Mouse (Mus musculus): ENCODE data around the gene Commd9.
A peak's percentile ranks its signal among the peaks of the same experiment; 100 is the strongest.

Gene Commd9

DNA sequence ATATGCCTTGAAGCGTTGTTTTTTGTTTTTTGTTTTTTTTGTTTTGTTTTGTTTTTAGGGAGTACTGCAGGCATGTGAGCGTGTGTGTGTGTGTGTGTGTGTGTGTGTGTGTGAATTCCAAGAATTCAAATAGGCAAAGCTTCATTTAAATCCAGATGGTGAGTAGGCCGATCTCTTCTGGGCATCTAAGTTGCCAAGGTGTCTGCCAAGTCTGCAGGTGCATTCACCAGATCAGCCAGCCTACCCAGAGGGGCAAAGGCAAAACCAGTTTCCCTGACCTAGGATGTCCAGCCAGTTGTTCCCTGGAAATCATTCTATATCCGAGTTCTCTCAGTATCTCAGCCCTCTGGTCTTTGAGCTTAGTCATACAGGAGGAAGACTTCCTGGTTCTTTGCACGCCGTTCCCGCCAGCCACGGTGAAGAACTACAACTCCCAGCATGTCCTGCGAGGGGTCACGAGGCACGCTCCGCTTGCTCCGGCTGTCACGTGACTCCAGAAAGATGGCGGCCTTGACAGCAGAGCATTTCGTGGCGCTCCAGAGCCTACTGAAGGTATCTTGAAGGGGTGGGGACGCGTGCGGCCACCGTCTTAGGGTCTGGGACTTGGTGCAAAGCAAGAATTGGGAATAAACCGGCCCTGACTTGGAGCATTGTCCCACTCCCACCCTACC lies at the start of gene Commd9:
Commd9 (plus strand) TSS at position 480 of the 671 bp plus-strand sequence.
- DNase-seq = peak; percentile 96 to 97

DNA sequence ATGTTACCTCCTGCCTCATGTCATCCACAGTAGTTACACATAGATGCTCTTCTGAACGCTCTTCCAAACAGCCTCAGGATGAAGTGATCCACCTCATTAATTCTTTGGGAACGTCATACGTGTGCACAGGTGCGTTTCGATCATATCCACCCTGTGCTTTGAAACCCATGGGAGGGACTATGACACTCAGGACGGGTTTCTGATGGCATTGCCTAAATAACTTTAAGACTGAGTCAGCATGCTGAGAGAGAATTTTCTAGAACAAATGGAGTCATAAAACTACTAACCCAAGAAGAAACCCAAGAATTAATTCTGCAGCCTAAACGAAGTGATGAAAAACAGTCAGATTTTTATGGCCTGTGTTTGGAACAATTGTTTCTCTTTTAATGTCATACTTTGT lies 43.3 kb upstream of the Commd9 start:
- DNase-seq = no peak

DNA sequence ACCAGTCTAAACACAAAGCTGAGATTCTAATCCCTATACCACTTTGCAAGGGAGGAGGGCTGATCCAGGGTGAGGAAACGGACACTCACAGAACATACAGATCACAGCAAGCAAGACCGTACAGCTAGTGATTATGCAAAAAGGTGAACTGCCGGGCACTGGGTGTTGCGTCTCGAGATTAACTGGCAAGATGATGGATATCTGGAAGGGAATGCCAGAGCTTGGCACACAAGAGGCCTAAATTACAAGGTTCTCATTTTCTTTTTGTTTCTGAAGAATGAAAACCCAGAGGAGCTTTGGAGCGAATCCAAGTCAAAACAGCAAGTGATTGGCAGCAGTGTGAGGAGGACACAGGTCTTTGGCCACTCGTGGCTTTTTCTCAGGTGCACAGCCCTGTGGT lies 31.3 kb upstream of the Commd9 start:
- no peak for DNase-seq

DNA sequence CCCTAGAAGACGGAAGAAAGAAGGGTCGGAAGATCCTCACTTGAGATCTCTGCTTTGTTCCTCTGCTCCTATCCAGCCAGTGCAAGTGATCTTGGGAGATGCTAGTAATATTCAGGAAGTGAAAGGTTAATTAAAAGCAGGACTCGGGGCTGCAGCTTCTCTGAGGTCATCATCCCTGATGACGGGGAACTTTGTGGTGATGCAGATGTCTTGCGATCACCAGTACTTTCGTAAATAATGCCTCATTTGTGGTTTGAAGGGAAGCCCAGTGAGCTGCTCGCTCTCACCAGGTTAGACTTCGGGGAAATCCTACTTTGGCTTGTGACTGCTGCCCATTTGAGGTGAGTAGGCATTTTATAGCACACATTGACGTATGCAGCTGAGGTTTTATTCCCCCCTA lies 29.9 kb upstream of the Commd9 start:
- DNase-seq = no peak

DNA sequence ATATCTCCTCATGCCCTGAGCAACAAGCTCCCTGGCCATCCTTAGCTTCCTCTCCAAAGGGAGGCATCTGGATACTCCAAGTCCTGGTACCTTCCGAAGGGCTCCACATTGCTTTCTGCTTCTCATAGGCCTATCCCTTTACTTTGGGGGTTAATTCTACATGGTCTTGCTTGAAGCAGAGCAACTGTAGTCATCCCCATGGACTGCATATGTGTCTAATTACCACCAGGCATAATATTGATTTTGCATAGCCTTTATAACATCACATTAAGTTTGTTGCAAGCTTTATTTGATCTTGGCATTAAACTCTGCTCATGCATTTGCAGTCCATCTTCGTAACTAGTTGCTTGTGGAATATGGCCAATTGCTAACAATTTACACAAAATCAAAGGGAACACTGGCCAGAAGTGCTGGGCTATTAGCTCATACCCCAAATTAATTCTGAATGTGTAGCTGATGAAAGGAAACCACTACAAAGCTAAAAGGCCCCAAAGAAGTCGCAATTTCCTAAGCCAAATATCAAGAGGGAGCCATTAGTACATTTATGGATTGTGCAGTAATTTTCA lies 25.0 kb upstream of the Commd9 start:
- no peak for DNase-seq

DNA sequence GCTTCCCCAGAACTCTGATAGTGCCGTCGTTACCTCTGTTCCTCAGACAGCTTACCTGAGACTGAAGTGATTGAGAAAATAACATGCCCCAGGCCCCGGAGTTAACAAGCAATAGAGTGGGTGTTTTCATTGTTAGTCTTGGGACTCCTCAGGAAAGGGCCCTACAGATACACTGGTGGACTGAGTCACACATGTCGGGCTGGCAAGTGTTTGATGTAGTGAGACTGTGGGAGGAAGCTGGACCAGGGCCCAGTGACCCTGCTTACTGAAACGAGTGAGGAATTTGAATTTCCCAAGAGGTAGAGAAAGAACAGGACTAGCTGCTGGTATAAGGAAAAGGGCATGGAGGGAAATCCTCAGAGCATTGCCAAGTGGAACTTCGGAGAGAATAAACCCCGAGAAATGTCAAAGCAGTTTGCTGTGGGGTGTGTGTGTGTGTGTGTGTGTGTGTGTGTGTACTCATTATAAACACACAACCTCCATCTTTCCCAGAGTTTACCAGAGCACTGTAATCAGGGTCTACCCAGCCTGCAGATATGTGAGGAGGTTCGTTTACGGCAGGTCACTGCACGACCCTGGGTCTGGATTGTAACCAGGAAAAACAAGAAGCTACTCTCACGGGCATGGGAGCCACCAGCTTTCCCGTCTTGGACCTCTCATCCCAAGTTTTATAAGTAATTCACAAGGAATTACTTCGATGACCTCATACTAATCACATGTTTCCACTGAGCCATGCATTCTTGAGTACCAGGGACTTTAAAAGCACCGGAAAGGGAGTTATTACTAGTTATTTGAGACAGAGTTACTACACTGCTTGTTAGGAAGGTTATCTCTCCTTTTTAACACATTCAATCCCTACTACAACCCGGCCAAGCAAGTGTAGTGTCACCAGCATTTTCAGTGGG lies 23.6 kb upstream of the Commd9 start:
- peak; percentile 20 to 53 for DNase-seq

DNA sequence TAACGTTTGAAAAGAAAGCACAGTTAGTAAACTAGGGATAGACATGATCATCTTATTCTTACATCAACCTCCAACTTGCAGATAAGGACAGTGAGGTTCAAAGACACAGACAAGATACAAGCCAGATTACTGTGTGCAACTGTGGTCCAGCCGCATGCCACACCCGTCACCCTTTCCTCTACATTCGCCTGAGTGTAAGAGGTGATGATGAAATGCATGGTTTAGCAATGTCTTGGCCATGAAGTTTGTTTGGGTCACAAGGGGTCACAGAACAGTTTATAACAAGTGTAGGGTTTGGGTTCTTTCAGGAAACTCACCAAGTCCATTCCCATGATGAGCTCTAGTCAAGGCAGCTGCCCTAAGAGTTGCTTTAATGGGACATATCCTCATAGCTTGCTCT lies 17.4 kb upstream of the Commd9 start:
- no peak for DNase-seq

DNA sequence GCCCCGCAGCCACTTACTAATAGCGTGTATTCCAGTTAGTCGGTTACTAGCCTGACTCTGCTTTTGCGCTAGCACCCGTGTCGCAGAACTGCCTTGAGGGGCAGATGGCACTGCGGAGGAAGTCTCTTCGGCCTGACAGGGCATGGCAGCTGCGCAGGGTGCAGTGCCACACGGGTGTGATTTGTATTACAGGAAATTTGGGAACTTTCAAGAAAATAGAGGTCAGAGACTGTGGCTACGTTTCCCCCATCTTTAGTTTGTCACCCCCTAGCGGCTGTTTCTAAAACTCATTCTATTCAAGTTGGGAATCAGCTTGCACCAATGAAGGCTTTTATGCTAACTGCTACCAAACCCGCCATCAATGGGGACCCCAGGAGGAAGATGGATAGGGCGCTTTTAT lies 14.9 kb upstream of the Commd9 start:
- peak; percentile 58 to 69 for DNase-seq

DNA sequence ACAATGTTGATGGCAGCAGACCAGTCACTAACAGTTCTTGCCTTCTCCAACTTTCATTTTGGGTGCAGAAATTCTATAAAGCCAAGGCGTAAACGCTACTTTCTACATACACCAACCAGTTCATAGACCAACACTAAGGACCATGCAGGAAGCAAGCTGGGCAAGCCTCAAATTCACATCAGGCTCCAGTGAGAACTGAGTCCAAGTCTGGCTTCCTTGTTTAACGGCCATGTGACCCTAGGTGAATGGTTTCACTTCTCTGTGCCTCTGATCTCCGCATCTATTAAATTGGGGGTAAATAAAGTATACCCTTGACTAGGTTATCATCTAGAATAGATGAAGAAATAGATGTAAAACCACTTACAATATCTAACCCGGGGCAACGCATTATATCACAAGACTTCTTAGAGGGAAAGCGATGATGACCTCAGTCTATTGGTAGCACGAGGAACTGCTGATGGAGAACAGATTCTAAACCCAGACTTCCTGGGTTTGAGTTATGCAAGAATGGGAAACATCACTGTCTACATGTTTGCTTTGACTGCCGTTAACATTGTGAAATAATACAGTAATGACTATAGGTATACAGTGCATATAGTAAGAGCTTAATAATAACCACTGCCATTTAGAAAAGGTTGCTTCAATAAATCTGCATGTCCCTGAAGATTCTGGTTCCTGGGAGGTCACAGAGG lies 4.4 kb upstream of the Commd9 start:
- no peak for DNase-seq

DNA sequence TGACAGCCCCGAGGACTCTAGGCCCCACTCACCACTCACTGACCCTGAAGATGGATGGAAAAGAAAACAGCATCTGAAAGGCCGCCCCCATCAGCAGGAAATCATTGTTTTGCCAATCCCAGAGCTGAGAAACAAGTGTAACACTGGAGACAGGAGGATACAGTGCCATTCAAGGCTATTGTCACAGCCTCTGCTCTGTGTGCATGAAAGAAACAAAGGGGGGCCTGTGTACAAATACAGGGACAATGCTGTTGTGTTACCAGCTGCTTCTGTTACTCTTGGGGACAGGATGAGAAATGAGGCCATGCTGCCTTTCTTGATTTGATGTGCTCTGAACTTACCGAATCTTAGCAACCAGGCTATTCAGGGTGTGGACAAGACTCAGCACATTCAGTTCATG lies 3.0 kb upstream of the Commd9 start, which contains the start of gene Prr5l:
Prr5l (minus strand) TSS at position 30 of the 400 bp plus-strand sequence.
- no peak for DNase-seq

DNA sequence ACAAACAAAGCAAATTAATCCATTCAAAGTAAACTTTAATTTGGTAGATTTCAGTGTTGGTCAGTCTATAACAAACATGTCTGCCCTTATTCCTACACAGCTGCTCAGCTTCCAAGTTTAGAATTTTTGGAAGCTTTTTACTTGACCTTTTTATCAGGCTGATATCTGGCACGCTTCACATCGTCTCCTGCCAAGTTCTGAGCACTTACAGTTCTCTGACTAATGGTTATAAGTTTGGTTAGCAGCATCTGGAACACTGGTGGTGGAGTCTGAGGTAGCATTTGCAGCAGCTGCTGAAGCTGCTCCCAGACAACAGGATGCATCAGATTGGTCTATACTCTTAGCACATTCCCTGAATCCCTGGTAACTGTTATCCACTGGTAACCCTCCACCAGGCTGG lies 1.8 kb upstream of the Commd9 start:
- DNase-seq = no peak

DNA sequence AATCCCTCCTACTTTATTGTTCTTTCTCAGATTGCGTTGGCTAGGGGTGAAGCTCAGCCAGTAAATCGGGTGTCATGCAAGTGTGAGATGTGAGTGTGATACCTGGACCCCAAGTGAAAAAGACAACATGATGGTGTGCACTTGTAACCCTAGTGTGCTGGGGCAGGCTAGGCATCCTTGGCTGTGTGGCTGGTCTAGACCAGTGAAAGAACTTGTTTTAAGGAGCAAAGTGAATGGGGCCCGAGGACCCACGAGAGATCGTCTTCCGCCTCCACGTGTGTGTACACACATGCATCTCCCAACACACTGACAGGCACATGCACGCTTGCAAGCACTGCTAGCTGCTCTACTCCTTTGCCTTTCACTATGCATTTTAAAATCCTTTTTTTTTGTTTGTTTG lies 2.8 kb downstream of the Commd9 start:
- no peak for DNase-seq

DNA sequence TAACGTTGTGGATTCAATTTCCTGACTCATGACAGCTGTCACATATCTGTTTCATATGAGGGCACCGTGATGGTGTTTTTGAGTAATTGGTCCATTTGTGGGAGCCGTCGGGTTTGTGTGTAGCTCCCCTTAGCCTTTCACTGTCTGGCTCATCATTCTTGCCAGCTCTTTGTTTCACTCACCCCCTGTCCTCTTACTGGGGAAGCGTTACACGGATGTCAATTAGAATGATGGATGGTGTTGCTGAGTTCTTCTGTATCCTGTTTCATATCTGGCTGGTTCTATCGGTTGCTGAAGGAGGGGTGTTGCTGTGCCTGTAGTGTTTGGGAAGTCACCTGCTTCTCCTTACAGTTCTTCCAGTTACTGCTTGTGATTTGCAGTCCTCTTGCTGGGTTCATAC lies 5.1 kb downstream of the Commd9 start:
- no peak for DNase-seq

DNA sequence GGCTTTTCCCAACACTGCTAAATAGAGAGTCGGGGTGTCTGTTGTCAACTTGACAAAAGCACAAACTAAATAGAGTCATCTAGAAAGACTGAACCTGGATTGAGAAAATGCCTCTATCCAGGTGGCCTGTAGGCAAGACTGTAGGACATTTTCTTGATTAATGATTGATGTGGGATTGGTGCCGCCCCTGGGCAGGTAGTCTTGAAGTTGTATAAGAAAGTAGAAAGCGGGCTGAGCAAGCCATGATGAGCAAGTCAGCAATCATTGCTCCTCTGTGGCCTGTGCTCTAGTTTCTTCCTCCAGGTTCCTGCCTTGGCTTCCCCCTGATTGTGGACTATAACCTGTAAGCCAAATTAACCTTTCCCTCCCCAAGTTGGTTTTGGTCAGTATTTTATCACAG lies 8.1 kb downstream of the Commd9 start:
- peak; percentile 59 to 75 for DNase-seq

DNA sequence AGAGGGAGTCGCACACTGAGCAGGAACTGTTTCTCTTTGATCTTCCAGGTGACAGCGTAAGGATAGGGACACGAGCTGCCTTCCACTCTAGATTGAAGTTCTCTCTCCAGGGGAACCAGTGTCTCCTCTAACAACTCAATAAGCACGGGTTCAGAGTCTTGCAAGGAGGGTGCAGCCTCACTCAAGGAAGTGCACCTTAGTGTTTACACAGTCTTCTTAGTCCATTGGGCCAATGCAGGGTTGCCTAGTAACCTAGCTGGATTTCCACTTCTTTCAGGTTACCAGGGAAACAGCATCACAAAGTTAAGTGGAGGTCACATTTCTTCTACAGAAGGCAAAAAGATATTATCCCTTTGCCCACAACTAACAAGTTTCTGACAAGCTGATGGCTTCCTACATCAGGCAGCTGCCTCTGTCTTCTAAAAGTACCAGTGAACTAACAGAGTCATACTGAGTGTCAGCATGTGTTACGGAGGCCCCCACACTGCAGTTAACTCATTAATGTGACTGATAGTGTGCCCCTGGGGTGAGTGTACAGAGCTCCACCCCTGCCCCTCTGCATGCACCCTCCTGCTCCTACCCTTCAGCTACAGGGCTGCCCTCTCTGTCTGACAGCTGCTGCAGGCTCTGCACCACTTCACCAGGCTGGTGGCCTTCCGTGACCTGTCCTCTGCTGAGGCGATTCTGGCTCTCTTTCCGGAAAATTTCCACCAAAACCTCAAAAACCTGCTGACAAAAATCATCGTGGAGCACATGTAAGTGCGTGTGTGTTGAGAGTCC lies 10.6 kb downstream of the Commd9 start:
- no peak for DNase-seq

DNA sequence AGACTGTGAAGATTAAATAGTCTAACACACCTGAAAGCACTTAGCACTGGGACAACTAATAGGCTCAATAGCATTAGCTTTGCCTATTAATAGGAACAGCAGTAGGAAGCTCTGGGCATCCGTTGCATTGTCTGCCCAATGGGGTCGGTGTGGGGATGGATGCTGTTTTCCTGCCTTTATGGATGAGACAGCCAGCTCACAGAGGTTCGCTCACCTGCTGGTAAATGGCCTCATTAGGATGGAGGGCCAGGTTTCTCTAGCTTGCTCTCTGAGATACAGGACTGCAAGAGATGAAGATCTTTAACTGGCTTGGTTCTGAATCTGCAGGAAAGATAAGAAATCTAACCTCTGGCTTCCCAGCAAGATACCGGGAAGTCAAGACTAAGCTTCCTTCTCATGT lies 16.1 kb downstream of the Commd9 start:
- DNase-seq = no peak

DNA sequence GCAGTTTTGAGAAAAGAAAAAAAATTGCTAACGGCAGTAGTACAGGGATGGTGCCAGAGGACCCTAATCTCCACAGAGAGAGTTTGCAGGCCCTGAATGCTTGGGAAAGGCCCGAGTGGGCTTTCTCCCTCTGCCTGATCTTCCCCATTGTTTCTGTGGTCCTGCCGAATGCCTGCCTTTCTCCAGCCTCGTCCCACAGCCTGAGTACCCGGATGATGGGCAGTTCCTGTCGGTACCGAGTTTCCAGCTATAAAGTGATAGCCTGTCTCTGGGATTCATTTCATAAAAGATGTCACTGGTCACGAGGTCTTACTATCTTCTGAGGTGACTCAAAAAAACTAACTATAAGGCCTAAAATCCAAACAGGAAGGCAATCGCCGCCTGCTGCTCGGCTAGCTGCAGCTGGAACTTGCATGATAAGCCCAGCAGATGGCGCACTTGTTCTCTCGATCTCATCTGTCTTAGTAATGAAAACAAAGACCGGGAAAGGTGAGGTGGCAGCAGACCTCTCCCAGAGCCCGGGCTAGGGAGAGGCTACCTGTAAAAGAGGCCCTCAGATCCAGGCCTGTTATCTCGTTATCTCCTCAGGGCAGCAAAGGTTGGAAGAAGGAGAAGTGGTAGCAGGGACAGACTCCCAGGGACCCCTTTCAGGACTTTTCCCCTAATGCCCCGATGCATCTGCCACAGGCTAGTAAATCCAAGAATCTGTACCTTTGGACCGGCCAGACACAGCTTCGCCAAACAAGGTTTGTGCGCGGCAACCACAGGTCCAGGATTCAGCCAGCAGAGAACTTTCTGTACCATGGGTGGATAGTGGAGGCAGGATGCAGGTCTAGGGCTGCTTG lies 19.7 kb downstream of the Commd9 start:
- peak; percentile 81 to 91 for DNase-seq

DNA sequence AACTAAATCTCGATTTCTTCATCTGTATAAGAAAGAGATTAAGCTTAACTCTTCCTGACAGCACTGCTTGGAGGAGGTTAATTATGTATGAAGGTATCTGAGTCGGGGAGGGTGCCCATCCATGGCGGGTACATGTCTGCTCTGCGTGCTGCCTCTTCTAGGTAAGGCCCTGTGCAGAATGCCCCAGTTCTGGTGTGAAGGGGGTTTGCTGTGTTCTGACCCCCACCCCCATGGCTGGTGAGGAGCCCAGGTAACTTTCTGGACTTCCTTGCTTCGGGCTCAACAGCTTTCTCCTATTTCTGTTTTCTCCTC lies 20.3 kb downstream of the Commd9 start:
- no peak for DNase-seq

DNA sequence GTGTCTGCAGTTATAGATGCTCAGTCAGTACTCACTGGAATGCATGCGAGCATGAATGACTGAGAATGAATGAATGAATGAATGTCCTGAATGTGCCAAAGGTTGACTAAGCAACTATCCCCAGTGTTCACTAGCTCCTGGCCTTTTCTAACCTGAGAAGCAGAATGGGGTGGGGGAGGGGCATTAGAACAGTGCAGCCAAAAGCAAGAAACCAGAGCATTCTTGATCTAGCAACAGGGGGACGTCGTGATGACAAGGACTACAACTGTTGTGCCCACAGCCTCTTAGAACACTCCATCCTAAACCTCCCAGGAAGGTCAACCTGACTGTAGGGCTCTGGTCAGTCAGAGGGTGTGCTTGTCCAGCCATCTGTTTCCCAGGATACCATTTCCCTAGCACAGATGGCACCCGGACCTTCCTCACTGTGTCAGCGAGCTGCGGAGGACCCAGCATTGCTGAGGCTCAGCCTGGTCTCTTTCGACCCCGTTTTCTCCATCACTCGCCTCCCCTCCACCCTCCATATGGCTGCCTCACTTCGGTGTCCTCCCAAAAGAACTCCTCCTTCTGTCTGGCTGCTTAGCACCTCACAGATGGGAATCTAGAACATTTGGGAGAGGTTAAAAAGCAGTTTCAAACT lies 21.5 kb downstream of the Commd9 start:
- DNase-seq = no peak

DNA sequence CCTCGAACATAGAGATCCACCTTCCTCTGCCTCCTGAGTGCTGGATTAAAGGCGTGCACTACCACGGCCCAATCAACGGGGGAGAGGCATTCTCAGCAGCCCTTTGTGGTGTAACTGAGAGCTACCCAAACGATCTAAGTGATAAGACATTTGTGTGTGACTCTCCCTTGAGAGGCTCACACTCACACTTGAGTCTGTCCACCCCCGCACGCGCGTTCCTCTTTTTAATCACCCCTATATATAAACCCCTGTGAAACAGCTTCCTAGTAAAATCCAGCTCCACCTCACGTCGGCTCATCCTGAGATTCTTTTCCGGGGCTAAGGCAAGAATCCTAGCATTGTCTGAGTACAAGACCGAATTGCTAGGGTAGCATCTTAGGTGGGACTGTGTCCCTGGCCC lies 22.7 kb downstream of the Commd9 start:
- DNase-seq = no peak

All from kidney, postnatal 36 days (tissue).